Mouse (Mus musculus) fibroblast of lung, adult 2 months (primary cell): Measurements from ENCODE around the gene Ascc2.

Experiments used
- DNase-seq: peaks from one replicate; pipeline ENCODE4 v3.0.0-alpha.2; 2011; ENCODE audit warnings: low read depth

Gene Ascc2

GRCm38 (mm10) chr11:4720393-4720792 lies 82.8 kb downstream of the Ascc2 start:
- no peak for DNase-seq

GRCm38 (mm10) chr11:4720900-4721580 lies 83.5 kb downstream of the Ascc2 start:
- no peak for DNase-seq

- DNase-seq, result no peak
Observed at GRCm38 (mm10) chr11:4721728-4722127, 84.2 kb downstream of the Ascc2 start.

GRCm38 (mm10) chr11:4729603-4730002 lies 92.1 kb downstream of the Ascc2 start:
- DNase-seq, result no peak

- DNase-seq, result no peak
Observed at GRCm38 (mm10) chr11:4730096-4730495, 92.5 kb downstream of the Ascc2 start.

- no peak for DNase-seq
Observed at GRCm38 (mm10) chr11:4730913-4731312, 93.4 kb downstream of the Ascc2 start.

- DNase-seq, result no peak
Observed at GRCm38 (mm10) chr11:4731781-4732180, 94.2 kb downstream of the Ascc2 start.

GRCm38 (mm10) chr11:4734179-4734578 lies 96.6 kb downstream of the Ascc2 start:
- no peak for DNase-seq
